Mouse (Mus musculus) kidney, postnatal 0 days (tissue): Measurements from ENCODE around the gene Gm45837. TPM values are rescaled to one million over a fixed set of nuclear protein-coding genes. Genes with fewer than 3 reads are reported as not detected.

ENCODE experiments used
- ATAC-seq: fragments of 200-750 bp; cut with Nextera tagmentation; replicated peaks from 2 replicates; pipeline ENCODE4 v1.8.0; 2017; ENCODE audit warnings: low read depth, moderate number of reproducible peaks, moderate TSS enrichment, moderate library complexity; ENCODE audit not compliant: low FRiP score
- DNase-seq: peaks from one replicate; pipeline ENCODE4 v3.0.0-alpha.2; 2016; ENCODE audit warnings: low spot score
- H3K27ac ChIP-seq: fragments of 300-500 bp; sonication (generic); 2 replicates; pipeline ENCODE4 v1.5.1; 2014; ENCODE audit warnings: mild to moderate bottlenecking
- H3K27me3 ChIP-seq: fragments of 300-500 bp; sonication (generic); 2 replicates; pipeline ENCODE4 v1.6.1; 2014; ENCODE audit warnings: low read length, mixed read lengths; ENCODE audit not compliant: insufficient read depth
- H3K36me3 ChIP-seq: fragments of 300-500 bp; sonication (generic); 2 replicates; pipeline ENCODE4 v1.6.1; 2014; ENCODE audit warnings: low read length, mixed read lengths; ENCODE audit not compliant: insufficient read depth
- H3K4me1 ChIP-seq: fragments of 300-500 bp; sonication (generic); replicated peaks from 2 replicates; pipeline ENCODE4 v1.6.1; 2014; ENCODE audit warnings: antibody characterized with exemption, low read length, mixed read lengths; ENCODE audit not compliant: insufficient read depth
- H3K4me2 ChIP-seq: fragments of 300-500 bp; sonication (generic); 2 replicates; pipeline ENCODE4 v1.6.1; 2014; ENCODE audit warnings: mild to moderate bottlenecking, low read length, moderate library complexity, mixed read lengths
- H3K4me3 ChIP-seq: fragments of 300-500 bp; sonication (generic); replicated peaks from 2 replicates; pipeline ENCODE4 v1.5.1; 2014; ENCODE audit warnings: low read depth, low read length
- H3K9ac ChIP-seq: fragments of 300-500 bp; sonication (generic); 2 replicates; pipeline ENCODE4 v1.6.1; 2014; ENCODE audit warnings: low read depth, low read length
- H3K9me3 ChIP-seq: fragments of 300-500 bp; sonication (generic); replicated peaks from 2 replicates; pipeline ENCODE4 v1.6.1; 2016; ENCODE audit warnings: low read length, inconsistent platforms, mixed read lengths
- CTCF ChIP-seq: IDR thresholded peaks from 2 replicates; pipeline ENCODE4 v1.5.1; 2016; ENCODE audit warnings: antibody characterized with exemption, low read depth, mild to moderate bottlenecking, moderate library complexity
- WGBS: fragments of 180-500 bp; shearing (Covaris S2); extraction: QIAGEN DNeasy Blood & Tissue Kit; methylation state at CpG from one replicate; pipeline ENCODE4 v1.1.7; 2014; 5-methylcytosine and 5-hydroxymethylcytosine counted together
- polyA plus RNA-seq: library from polyadenylated mRNA; unstranded; fragments of >200 nt; fragmentation: Nextera tagmentation; extraction: Ambion mirVana; gene quantifications from 2 replicates; pipeline ENCODE4 v1.2.1, GENCODE M21; 2015

Gene Gm45837
- polyA plus RNA-seq, 1 experiment from 2014 or later = 4.5 TPM

- Histone ChIP-seq H3K27me3 (no peaks in the 10 kb centered on the region), H3K4me1 (peaks cover 5% of the 10 kb centered on the region; the same call in 1 of the 2 replicates), H3K36me3 (no peaks in the 10 kb centered on the region), H3K27ac (no peak overlapping the region), H3K9ac (no peak overlapping the region), H3K9me3 (no peaks in the 10 kb centered on the region), H3K4me2 (no peak overlapping the region), H3K4me3 (no peak overlapping the region)
- 54% methylated on average over 5 of the region's 5 CpGs for WGBS
- no peak for TF ChIP-seq CTCF
- DNase-seq (no peak), ATAC-seq (no peak)
Observed at GRCm38 (mm10) chr7:101478099-101478498, 67.4 kb downstream of the Gm45837 start.

- H3K9ac ChIP-seq = no peak overlapping the region
- peaks cover 11% of the 10 kb centered on the region; the same call in 1 of the 2 replicates for H3K4me1 ChIP-seq
- no peaks in the 10 kb centered on the region for H3K27me3 ChIP-seq
- DNase-seq (no peak), ATAC-seq (no peak)
- H3K27ac ChIP-seq = no peak overlapping the region
- WGBS = 56% methylated on average over 4 of the region's 4 CpGs
- H3K4me2 ChIP-seq = no peak overlapping the region
- no peaks in the 10 kb centered on the region for H3K36me3 ChIP-seq
- no peak overlapping the region for H3K4me3 ChIP-seq
- no peaks in the 10 kb centered on the region for H3K9me3 ChIP-seq
- no peak for TF ChIP-seq CTCF
Observed at GRCm38 (mm10) chr7:101479841-101480240, 69.2 kb downstream of the Gm45837 start.

DNA sequence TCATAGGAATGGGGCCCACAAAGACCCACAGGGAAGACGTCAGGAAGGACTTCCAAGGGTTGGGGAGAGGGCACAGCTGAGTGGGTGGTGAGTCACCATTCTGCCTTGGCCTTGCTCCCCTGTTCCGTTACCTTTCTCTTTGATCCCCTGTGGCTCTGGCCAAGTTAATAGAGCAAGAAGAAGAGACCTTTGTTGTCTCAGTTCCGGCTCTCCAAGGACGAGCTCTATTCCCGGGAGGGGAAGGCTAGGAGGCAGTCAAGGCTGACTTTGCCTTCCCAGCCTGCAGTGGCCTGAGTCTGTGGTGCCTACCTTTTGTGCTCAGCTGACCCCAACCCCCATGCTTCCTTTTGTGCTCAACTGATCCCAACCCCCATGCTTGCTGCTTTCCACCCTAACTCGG is 70.0 kb downstream of the Gm45837 start:
- TF ChIP-seq CTCF = no peak
- H3K9me3 ChIP-seq = no peaks in the 10 kb centered on the region
- DNase-seq (no peak), ATAC-seq (no peak)
- no peak overlapping the region for H3K4me2 ChIP-seq
- no peak overlapping the region for H3K4me3 ChIP-seq
- no peak overlapping the region for H3K9ac ChIP-seq
- no peaks in the 10 kb centered on the region for H3K27me3 ChIP-seq
- WGBS = 24% methylated on average over 6 of the region's 6 CpGs
- no peak overlapping the region for H3K27ac ChIP-seq
- no peaks in the 10 kb centered on the region for H3K36me3 ChIP-seq
- H3K4me1 ChIP-seq = peaks cover 11% of the 10 kb centered on the region; the same call in 1 of the 2 replicates

DNA sequence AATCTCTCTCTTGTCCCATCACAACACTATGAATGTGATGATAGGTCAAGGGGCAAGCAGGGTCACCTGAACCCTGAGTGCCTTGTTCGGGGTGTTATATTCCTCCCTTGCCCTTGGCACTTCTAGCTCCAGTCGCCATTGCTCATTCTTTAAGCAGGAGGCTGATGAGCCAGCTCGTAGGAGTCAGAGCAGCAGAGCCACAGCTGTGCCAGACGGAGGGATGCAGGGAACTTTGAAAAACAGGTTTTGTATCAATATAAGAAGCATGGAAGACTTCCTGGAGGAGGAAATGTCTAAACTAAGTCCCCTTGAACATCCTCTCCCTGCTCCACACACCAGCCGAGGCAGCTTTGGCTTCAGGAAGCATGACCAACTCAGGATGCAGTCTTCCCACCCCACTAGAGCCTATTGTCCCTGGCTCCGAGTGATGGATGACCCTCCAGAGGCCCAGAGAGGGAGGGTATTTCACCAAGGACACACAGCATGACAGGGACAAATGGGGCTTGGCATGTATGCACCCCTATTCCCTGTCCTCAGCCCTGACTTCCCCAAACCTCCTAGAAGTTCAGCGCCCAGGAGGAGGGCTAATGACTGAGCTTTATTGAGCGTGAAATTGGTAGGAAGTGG is 71.3 kb downstream of the Gm45837 start:
- H3K36me3 ChIP-seq = no peaks in the 10 kb centered on the region
- H3K4me1 ChIP-seq = peaks cover 11% of the 10 kb centered on the region; the same call in 1 of the 2 replicates
- H3K9ac ChIP-seq = no peak overlapping the region
- ATAC-seq = no peak
- DNase-seq = no peak
- no peaks in the 10 kb centered on the region for H3K9me3 ChIP-seq
- no peak overlapping the region for H3K4me2 ChIP-seq
- TF ChIP-seq CTCF = no peak
- H3K27ac ChIP-seq = no peak overlapping the region
- H3K4me3 ChIP-seq = no peak overlapping the region
- 16% methylated on average over 8 of the region's 8 CpGs for WGBS
- H3K27me3 ChIP-seq = no peaks in the 10 kb centered on the region

DNA sequence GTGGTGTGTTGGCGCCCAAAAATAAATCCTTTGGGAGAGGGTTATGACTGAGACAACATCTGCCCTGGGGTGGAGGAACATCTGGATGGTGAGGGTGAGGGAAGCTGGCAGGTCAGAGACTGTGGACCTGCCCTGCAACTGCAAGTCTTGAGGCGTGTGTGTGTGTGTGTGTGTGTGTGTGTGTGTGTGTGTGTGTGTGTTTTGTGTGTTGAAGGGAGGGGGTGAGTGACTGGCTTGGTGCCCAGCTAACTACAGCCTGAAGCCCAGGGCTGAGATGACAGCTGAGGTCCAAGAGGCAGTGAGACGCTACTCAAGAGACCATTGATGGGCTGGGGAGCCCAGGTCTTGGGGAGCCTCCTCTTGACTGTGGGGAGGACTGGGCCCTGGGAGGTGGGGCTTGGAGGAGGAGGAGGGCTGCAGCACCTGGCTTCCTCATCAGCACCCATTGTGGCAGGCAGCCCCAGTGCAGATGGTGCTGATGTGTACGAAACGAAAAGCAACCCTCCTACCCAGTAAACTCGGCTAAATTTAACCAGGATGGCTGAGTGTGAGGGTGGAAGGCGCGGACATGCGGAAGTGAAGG is 71.9 kb downstream of the Gm45837 start:
- Histone ChIP-seq H3K27ac (no peak overlapping the region), H3K36me3 (no peaks in the 10 kb centered on the region), H3K9me3 (no peaks in the 10 kb centered on the region), H3K9ac (no peak overlapping the region), H3K4me3 (no peak overlapping the region), H3K27me3 (no peaks in the 10 kb centered on the region), H3K4me2 (no peak overlapping the region), H3K4me1 (peaks cover 11% of the 10 kb centered on the region; the same call in 1 of the 2 replicates)
- 33% methylated on average over 9 of the region's 9 CpGs for WGBS
- peak; percentile 37; the same call in 1 of the 2 replicates for ATAC-seq
- no peak for DNase-seq
- TF ChIP-seq CTCF = no peak

- TF ChIP-seq CTCF = no peak
- WGBS = 39% methylated on average over 9 of the region's 9 CpGs
- no peak for ATAC-seq
Observed at GRCm38 (mm10) chr7:101483498-101484115, 72.9 kb downstream of the Gm45837 start.

More at GRCm38 (mm10) chr7:101483498-101484115, 72.9 kb downstream of the Gm45837 start:
- Histone ChIP-seq H3K9me3 (no peaks in the 10 kb centered on the region), H3K9ac (no peak overlapping the region), H3K36me3 (no peaks in the 10 kb centered on the region), H3K4me2 (no peak overlapping the region), H3K27ac (no peak overlapping the region), H3K4me3 (no peak overlapping the region), H3K27me3 (no peaks in the 10 kb centered on the region), H3K4me1 (peaks cover 11% of the 10 kb centered on the region; the same call in 1 of the 2 replicates)
- no peak for DNase-seq
